Mouse (Mus musculus) kidney, postnatal 0 days (tissue): ENCODE data around the gene Pmm2. TPM values are rescaled to one million over a fixed set of nuclear protein-coding genes. Genes with fewer than 3 reads are reported as not detected.

Experiments
- ATAC-seq: fragments of 200-750 bp; cut with Nextera tagmentation; replicated peaks from 2 replicates; pipeline ENCODE4 v1.8.0; 2017; ENCODE audit warnings: low read depth, moderate number of reproducible peaks, moderate TSS enrichment, moderate library complexity; ENCODE audit not compliant: low FRiP score
- DNase-seq: peaks from one replicate; pipeline ENCODE4 v3.0.0-alpha.2; 2016; ENCODE audit warnings: low spot score
- H3K27ac ChIP-seq: fragments of 300-500 bp; sonication (generic); 2 replicates; pipeline ENCODE4 v1.5.1; 2014; ENCODE audit warnings: mild to moderate bottlenecking
- H3K27me3 ChIP-seq: fragments of 300-500 bp; sonication (generic); 2 replicates; pipeline ENCODE4 v1.6.1; 2014; ENCODE audit warnings: low read length, mixed read lengths; ENCODE audit not compliant: insufficient read depth
- H3K36me3 ChIP-seq: fragments of 300-500 bp; sonication (generic); 2 replicates; pipeline ENCODE4 v1.6.1; 2014; ENCODE audit warnings: low read length, mixed read lengths; ENCODE audit not compliant: insufficient read depth
- H3K4me1 ChIP-seq: fragments of 300-500 bp; sonication (generic); replicated peaks from 2 replicates; pipeline ENCODE4 v1.6.1; 2014; ENCODE audit warnings: antibody characterized with exemption, low read length, mixed read lengths; ENCODE audit not compliant: insufficient read depth
- H3K4me2 ChIP-seq: fragments of 300-500 bp; sonication (generic); 2 replicates; pipeline ENCODE4 v1.6.1; 2014; ENCODE audit warnings: mild to moderate bottlenecking, low read length, moderate library complexity, mixed read lengths
- H3K4me3 ChIP-seq: fragments of 300-500 bp; sonication (generic); replicated peaks from 2 replicates; pipeline ENCODE4 v1.5.1; 2014; ENCODE audit warnings: low read depth, low read length
- H3K9ac ChIP-seq: fragments of 300-500 bp; sonication (generic); 2 replicates; pipeline ENCODE4 v1.6.1; 2014; ENCODE audit warnings: low read depth, low read length
- H3K9me3 ChIP-seq: fragments of 300-500 bp; sonication (generic); replicated peaks from 2 replicates; pipeline ENCODE4 v1.6.1; 2016; ENCODE audit warnings: low read length, inconsistent platforms, mixed read lengths
- CTCF ChIP-seq: IDR thresholded peaks from 2 replicates; pipeline ENCODE4 v1.5.1; 2016; ENCODE audit warnings: antibody characterized with exemption, low read depth, mild to moderate bottlenecking, moderate library complexity
- WGBS: fragments of 180-500 bp; shearing (Covaris S2); extraction: QIAGEN DNeasy Blood & Tissue Kit; methylation state at CpG from one replicate; pipeline ENCODE4 v1.1.7; 2014; 5-methylcytosine and 5-hydroxymethylcytosine counted together
- polyA plus RNA-seq: library from polyadenylated mRNA; unstranded; fragments of >200 nt; fragmentation: Nextera tagmentation; extraction: Ambion mirVana; gene quantifications from 2 replicates; pipeline ENCODE4 v1.2.1, GENCODE M21; 2015

The Pmm2 gene
- polyA plus RNA-seq, 1 experiment from 2014 or later: 45.0 TPM

DNA sequence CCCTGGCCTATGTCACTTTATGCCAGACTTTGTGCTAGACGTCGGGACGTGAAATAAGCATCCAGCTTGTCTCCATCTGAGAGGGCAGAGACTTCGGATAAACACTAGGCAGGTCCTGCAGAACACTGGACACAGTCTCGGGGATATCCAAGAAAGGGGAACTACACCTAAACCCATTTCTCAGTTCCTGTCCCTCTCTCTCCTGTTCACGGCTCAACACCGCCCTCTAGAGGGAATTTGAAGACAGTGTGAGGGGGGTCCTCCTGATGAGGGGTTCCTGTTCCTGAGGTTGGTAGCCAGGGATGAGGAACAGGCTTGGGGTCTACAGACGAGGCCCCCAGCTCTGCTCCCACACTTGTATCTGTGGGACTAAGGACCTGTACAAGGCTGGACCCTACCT is 36.7 kb downstream of the Pmm2 start:
- DNase-seq: peak; percentile 78
- H3K4me2 ChIP-seq: no peak overlapping the region

DNA sequence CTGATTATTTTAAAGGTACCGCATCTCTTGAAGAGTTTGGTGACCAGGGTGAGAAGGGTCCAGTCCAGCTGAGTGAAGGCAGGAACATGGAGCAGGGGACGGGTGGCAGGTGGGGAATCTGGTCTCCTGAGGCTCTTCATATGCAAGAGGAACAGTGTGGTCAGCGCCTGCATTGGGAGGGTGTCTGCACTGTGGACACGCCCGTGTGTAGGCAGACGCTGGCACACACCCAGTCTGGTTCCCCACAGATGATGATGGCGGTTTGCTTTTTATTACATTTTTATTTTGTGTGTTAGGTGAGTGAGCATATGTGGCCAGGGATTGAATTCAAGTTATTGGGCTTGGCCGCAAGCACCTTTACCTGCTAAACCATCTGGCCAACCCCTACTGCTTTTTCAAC is 38.1 kb downstream of the Pmm2 start:
- Histone ChIP-seq H3K9ac (no peak overlapping the region), H3K4me1 (peaks cover 7% of the 10 kb centered on the region; the same call in 1 of the 2 replicates), H3K4me3 (no peak overlapping the region), H3K27me3 (no peaks in the 10 kb centered on the region), H3K27ac (no peak overlapping the region), H3K9me3 (no peaks in the 10 kb centered on the region), H3K36me3 (no peaks in the 10 kb centered on the region), H3K4me2 (no peak overlapping the region)
- WGBS: 84% methylated on average over 8 of the region's 8 CpGs
- TF ChIP-seq CTCF: no peak
- DNase-seq: no peak
- no peak for ATAC-seq

More for the DNA sequence above, 36.7 kb downstream of the Pmm2 start:
- H3K9ac ChIP-seq: no peak overlapping the region
- 6% methylated on average over 8 of the region's 8 CpGs for whole genome bisulfite sequencing
- H3K4me1 ChIP-seq: peaks cover 18% of the 10 kb centered on the region
- ATAC-seq: no peak
- no peaks in the 10 kb centered on the region for H3K36me3 ChIP-seq
- no peaks in the 10 kb centered on the region for H3K9me3 ChIP-seq
- H3K4me3 ChIP-seq: no peak overlapping the region
- H3K27ac ChIP-seq: no peak overlapping the region
- H3K27me3 ChIP-seq: no peaks in the 10 kb centered on the region
- peak; percentile 87 for TF ChIP-seq CTCF

DNA sequence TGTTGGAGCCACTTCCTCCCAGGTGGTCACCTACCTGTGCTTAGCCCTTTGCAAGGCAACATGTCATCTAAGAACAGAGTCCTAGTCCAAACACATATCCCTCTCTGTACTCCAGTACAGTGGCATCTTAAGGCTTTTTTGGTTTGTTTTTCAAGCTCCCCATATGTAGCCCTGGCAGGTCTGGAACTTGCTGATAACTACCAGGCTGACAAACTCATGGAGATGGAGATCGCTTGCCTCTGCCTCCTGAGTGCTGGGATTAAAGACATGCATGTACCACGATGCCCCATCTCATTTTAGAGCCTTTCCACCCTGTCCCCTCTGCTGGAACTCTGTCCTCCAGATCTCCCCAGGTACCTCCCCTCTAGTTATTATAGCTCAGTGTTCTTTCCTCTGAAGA is 38.8 kb downstream of the Pmm2 start:
- no peak overlapping the region for H3K9ac ChIP-seq
- WGBS: 76% methylated on average over 2 of the region's 2 CpGs
- H3K9me3 ChIP-seq: no peaks in the 10 kb centered on the region
- no peaks in the 10 kb centered on the region for H3K27me3 ChIP-seq
- H3K4me1 ChIP-seq: 0 out of 2 replicates have a peak, but pooled peaks cover under 1% of the 10 kb centered on the region
- H3K4me2 ChIP-seq: no peak overlapping the region
- no peak for ATAC-seq
- no peak overlapping the region for H3K4me3 ChIP-seq
- no peaks in the 10 kb centered on the region for H3K36me3 ChIP-seq
- DNase-seq: no peak
- H3K27ac ChIP-seq: no peak overlapping the region
- TF ChIP-seq CTCF: no peak

DNA sequence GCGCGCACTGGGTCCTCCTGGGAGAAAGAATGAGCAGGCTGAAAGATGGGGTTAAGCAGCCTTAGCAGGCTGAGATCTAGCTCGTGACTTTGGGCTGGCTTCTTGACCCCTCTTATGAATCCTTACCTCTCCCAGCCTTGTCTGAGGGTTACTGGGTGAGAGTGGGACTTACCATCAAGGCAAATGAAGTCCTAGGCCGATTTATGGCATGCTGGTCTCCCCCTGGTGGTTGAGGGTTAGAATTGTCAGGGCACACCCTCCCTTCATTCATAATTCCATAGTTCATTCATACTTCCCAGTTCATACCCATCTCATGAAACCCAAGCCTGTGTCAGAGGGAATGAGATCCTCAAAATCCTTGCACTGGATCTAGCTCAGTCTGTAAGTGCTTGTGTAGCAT is 39.3 kb downstream of the Pmm2 start:
- Histone ChIP-seq H3K4me2 (no peak overlapping the region), H3K9ac (no peak overlapping the region), H3K27me3 (no peaks in the 10 kb centered on the region), H3K27ac (no peak overlapping the region), H3K36me3 (no peaks in the 10 kb centered on the region), H3K9me3 (no peaks in the 10 kb centered on the region), H3K4me1 (no peaks in the 10 kb centered on the region), H3K4me3 (no peak overlapping the region)
- WGBS: 55% methylated on average over 4 of the region's 4 CpGs
- ATAC-seq (no peak), DNase-seq (peak; percentile 72)
- TF ChIP-seq CTCF: peak; percentile 88

DNA sequence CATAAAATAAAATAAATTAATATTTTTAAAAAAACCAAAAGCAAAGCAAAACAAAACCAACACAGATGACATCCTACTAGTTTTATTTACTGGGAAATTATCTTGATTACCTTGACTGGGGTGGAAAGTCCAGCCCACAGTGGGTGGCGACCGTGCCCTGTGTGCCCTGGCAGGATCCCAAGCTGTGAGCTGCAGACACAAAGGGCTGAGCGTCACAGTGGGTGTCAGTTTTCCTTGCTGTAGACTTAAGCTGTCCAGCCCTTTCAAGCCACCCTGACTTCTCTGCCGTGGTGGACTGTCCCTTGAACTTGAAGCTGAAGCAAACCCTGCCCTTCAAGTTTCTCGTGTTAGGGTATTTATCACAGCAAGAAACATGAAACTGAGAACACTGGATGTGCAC is 40.6 kb downstream of the Pmm2 start:
- TF ChIP-seq CTCF: no peak
- no peak overlapping the region for H3K4me3 ChIP-seq
- WGBS: 40% methylated on average over 5 of the region's 5 CpGs
- no peak for ATAC-seq
- H3K9me3 ChIP-seq: no peaks in the 10 kb centered on the region
- no peaks in the 10 kb centered on the region for H3K27me3 ChIP-seq
- H3K9ac ChIP-seq: no peak overlapping the region
- H3K4me1 ChIP-seq: no peaks in the 10 kb centered on the region
- DNase-seq: no peak
- no peaks in the 10 kb centered on the region for H3K36me3 ChIP-seq
- H3K4me2 ChIP-seq: no peak overlapping the region
- no peak overlapping the region for H3K27ac ChIP-seq

DNA sequence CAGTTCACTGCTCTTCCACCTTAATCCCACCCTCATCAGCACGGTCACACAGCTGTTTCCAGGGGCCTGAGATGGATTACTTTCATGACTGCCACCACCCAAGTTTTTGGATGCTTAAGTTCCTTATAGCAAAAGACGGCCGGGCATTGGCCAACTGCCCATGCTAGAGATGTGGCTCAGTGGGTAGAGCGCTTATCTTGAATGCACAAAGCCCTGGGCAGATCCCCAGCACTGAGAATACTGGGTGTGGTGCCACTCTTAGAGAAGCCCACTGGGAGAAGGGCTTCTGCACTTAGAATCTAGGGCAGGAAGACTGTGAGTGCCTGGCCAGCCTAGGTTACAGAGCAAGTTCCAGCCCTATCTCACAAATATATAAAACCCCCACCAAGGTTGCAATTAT is 41.2 kb downstream of the Pmm2 start:
- ATAC-seq: no peak
- no peak overlapping the region for H3K27ac ChIP-seq
- WGBS: 77% methylated on average over 4 of the region's 4 CpGs
- H3K36me3 ChIP-seq: no peaks in the 10 kb centered on the region
- H3K4me3 ChIP-seq: no peak overlapping the region
- H3K4me1 ChIP-seq: no peaks in the 10 kb centered on the region
- no peak overlapping the region for H3K9ac ChIP-seq
- no peak for DNase-seq
- no peak for TF ChIP-seq CTCF
- H3K4me2 ChIP-seq: no peak overlapping the region
- no peaks in the 10 kb centered on the region for H3K27me3 ChIP-seq
- H3K9me3 ChIP-seq: no peaks in the 10 kb centered on the region

DNA sequence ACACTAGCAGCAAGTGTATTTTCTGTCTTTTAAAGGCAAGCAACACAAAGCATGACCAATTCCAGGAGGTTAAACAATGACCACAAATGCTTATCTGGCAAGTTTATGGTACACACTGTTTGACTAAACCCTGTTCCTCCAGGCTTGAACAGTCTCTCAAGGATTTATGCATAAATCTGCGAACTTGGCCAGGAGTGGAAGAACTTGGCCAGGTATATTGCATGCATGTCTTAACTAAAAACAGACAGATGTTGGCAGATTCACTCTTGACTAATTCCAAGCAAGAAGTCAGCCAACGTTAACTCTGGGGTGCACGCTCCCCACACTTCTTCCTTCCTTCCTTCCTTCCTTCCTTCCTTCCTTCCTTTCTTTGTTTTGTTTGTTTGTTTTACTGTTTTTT is 42.3 kb downstream of the Pmm2 start:
- no peak overlapping the region for H3K4me3 ChIP-seq
- no peak overlapping the region for H3K27ac ChIP-seq
- TF ChIP-seq CTCF: no peak
- no peak overlapping the region for H3K9ac ChIP-seq
- H3K4me1 ChIP-seq: no peaks in the 10 kb centered on the region
- H3K36me3 ChIP-seq: no peaks in the 10 kb centered on the region
- WGBS: 69% methylated on average over 3 of the region's 3 CpGs
- no peaks in the 10 kb centered on the region for H3K27me3 ChIP-seq
- no peaks in the 10 kb centered on the region for H3K9me3 ChIP-seq
- no peak for DNase-seq
- no peak for ATAC-seq
- H3K4me2 ChIP-seq: no peak overlapping the region
